ENCODE assay signal across 21 mouse cellular contexts in genomic region chr2:167599195-167599594, GRCm38 (mm10).
"Had no signal": no experiment of that assay in that cellular context is flagged by ENCODE, and none has a peak within 500 bp of the region (broad histone marks: within the 10 kb centered on the region; RNA-seq: fewer than 3 reads in every experiment).

No protein-coding gene starts in this region.

- H3K36me3 ChIP-seq: limb, embryonic 13.5 days; liver, embryonic 12.5 days; liver, embryonic 15.5 days; midbrain, embryonic 12.5 days; midbrain, embryonic 15.5 days; neural tube, embryonic 12.5 days; neural tube, embryonic 15.5 days had no signal

- H3K27ac ChIP-seq: kidney, postnatal 0 days; left cerebral cortex, adult 2 months; liver, embryonic 12.5 days; liver, embryonic 15.5 days; macrophage; midbrain, embryonic 12.5 days; midbrain, embryonic 15.5 days; neural tube, embryonic 12.5 days; neural tube, embryonic 15.5 days; stomach, postnatal 0 days had no signal

- H3K9me3 ChIP-seq: limb, embryonic 13.5 days; liver, embryonic 12.5 days; liver, embryonic 15.5 days; midbrain, embryonic 12.5 days; midbrain, embryonic 15.5 days; neural tube, embryonic 12.5 days; neural tube, embryonic 15.5 days had no signal

- H3K4me1 ChIP-seq: liver, embryonic 15.5 days had no signal

- H3K27me3 ChIP-seq: limb, embryonic 13.5 days; midbrain, embryonic 15.5 days had no signal

- DNase-seq: kidney, adult 2 months; kidney, postnatal 25 days; layer of hippocampus, postnatal 36 days; liver; right cerebral cortex, adult 18-20 months; right cerebral cortex, postnatal 14 days; right cerebral cortex, postnatal 4 days; thymus, adult 2 months; thymus, postnatal 14 days had no signal

- H3K4me2 ChIP-seq: limb, embryonic 13.5 days; liver, embryonic 12.5 days; liver, embryonic 15.5 days; midbrain, embryonic 12.5 days; midbrain, embryonic 15.5 days; neural tube, embryonic 12.5 days; neural tube, embryonic 15.5 days had no signal

- H3K9ac ChIP-seq: limb, embryonic 13.5 days; liver, embryonic 12.5 days; liver, embryonic 15.5 days; midbrain, embryonic 12.5 days; midbrain, embryonic 15.5 days; neural tube, embryonic 12.5 days; neural tube, embryonic 15.5 days had no signal

- ATAC-seq: intestine, embryonic 16.5 days; liver, embryonic 12.5 days; midbrain, embryonic 15.5 days had no signal

- H3K4me3 ChIP-seq: left cerebral cortex, adult 2 months; limb, embryonic 13.5 days; liver, embryonic 12.5 days; liver, embryonic 15.5 days; midbrain, embryonic 12.5 days; midbrain, embryonic 15.5 days; neural tube, embryonic 12.5 days; neural tube, embryonic 15.5 days had no signal
